Mouse (Mus musculus) erythroblast, embryonic 14.5 days (primary cell): ENCODE data around the gene Pla2g3.

Source experiments
- GATA1 ChIP-seq: IDR thresholded peaks from 2 replicates; pipeline ENCODE4 v1.6.1; 2012; ENCODE audit warnings: low read length, inconsistent platforms, mixed read lengths
- TAL1 ChIP-seq: IDR thresholded peaks from 3 replicates; pipeline ENCODE4 v1.6.1; 2012; ENCODE audit warnings: low read length, inconsistent platforms, mixed read lengths

GRCm38 (mm10) chr11:3451701-3452163, 36.4 kb upstream of the Pla2g3 start:
- no peak for TF ChIP-seq TAL1
- no peak for TF ChIP-seq GATA1
